Mouse (Mus musculus) B cell, adult 2 months (primary cell): ENCODE data around the gene Frmd4b.

ENCODE experiments used
- DNase-seq, 2 experiments: peaks; one replicate each; pipeline ENCODE4 v3.0.0; 2022

Frmd4b gene

GRCm38 (mm10) chr6:97239360-97239759 lies 378.0 kb downstream of the Frmd4b start:
- DNase-seq = no peak
